ENCODE assay signal across 10 mouse cellular contexts in genomic region chr3:115816328-115817160, GRCm38 (mm10).
DNase-seq lines count a peak whose midpoint lies in the region; ATAC-seq and TF ChIP-seq lines count a peak whose summit lies in the region.
"Had no signal": no experiment of that assay in that cellular context is flagged by ENCODE, and none has a peak within 500 bp of the region (broad histone marks: within the 10 kb centered on the region; RNA-seq: fewer than 3 reads in every experiment).

No protein-coding gene starts in this region.

- H3K27ac ChIP-seq in kidney, embryonic 15.5 days, result peak overlapping the region; percentile 81
- H3K27ac ChIP-seq in testis, adult 2 months (ENCODE audit: control insufficient read depth, insufficient read depth, low read depth, low read length), result peak overlapping the region; percentile 12; the same call in 1 of the 2 replicates

- no peaks in the 10 kb centered on the region for H3K36me3 ChIP-seq in kidney, embryonic 15.5 days
- no peaks in the 10 kb centered on the region for H3K36me3 ChIP-seq in testis, adult 2 months (ENCODE audit: control insufficient read depth, insufficient read depth, low read length)

- WGBS in kidney, embryonic 15.5 days, result 79% methylated on average over 6 of the region's 6 CpGs

- H3K4me3 ChIP-seq in kidney, embryonic 15.5 days (replicated peaks), result no peak overlapping the region
- no peak overlapping the region for H3K4me3 ChIP-seq in testis, adult 2 months (ENCODE audit: control insufficient read depth, low read depth, low read length)

- TF ChIP-seq CTCF in testis, adult 2 months (IDR thresholded peaks at IDR 0.05; ENCODE audit: control insufficient read depth, insufficient read depth, insufficient replicate concordance, low read depth, low read length), result no peak

- ATAC-seq in kidney, embryonic 15.5 days (replicated peaks; ENCODE audit: low FRiP score), result no peak
- ATAC-seq: forebrain, embryonic 14.5 days had no signal

- no peak overlapping the region for H3K9ac ChIP-seq in kidney, embryonic 15.5 days

- TF ChIP-seq POLR2A in testis, adult 2 months (IDR thresholded peaks at IDR 0.05; ENCODE audit: control insufficient read depth, low read depth, low read length), result no peak

- H3K4me2 ChIP-seq in kidney, embryonic 15.5 days, result no peak overlapping the region

- no peaks in the 10 kb centered on the region for H3K27me3 ChIP-seq in kidney, embryonic 15.5 days
- H3K27me3 ChIP-seq in testis, adult 2 months (ENCODE audit: control insufficient read depth, insufficient read depth, low read length), result no peaks in the 10 kb centered on the region

- peaks cover 15% of the 10 kb centered on the region for H3K4me1 ChIP-seq in kidney, embryonic 15.5 days
- H3K4me1 ChIP-seq in testis, adult 2 months (ENCODE audit: control insufficient read depth, insufficient read depth, low read length), result no peaks in the 10 kb centered on the region

- no peaks in the 10 kb centered on the region for H3K9me3 ChIP-seq in kidney, embryonic 15.5 days (replicated peaks)

- no peak for DNase-seq in kidney, postnatal 14 days
- no peak for DNase-seq in testis, postnatal 10 days (ENCODE audit: low spot score)
- DNase-seq in induced T-regulatory cell, adult 2 months (ENCODE audit: low read depth), result peak; percentile 60
- no peak for DNase-seq in embryo, embryonic 11 days
- DNase-seq in cerebellum, adult 9-10 months, result no peak
- DNase-seq: adrenal gland, adult 8-10 months; cerebellum, adult 11 months had no signal
